Mouse (Mus musculus): Measurements from ENCODE around the gene Sacm1l.

The Sacm1l gene

GRCm38 (mm10) chr9:123509638-123510604, 19.6 kb upstream of the Sacm1l start:
- no peak for DNase-seq

GRCm38 (mm10) chr9:123510926-123511325, 18.6 kb upstream of the Sacm1l start:
- no peak for DNase-seq

GRCm38 (mm10) chr9:123512482-123512881, 17.1 kb upstream of the Sacm1l start:
- no peak for DNase-seq

- no peak for DNase-seq
Measured at GRCm38 (mm10) chr9:123515087-123515486, 14.5 kb upstream of the Sacm1l start.

GRCm38 (mm10) chr9:123516641-123517385, 12.7 kb upstream of the Sacm1l start:
- DNase-seq: no peak

GRCm38 (mm10) chr9:123518969-123519894, 10.3 kb upstream of the Sacm1l start:
- peak; percentile 12 for DNase-seq

GRCm38 (mm10) chr9:123520735-123521134, 8.8 kb upstream of the Sacm1l start:
- DNase-seq: no peak

GRCm38 (mm10) chr9:123523676-123524075, 5.9 kb upstream of the Sacm1l start:
- peak; percentile 63 for DNase-seq

- DNase-seq: peak; percentile 74
Measured at GRCm38 (mm10) chr9:123525095-123525494, 4.5 kb upstream of the Sacm1l start.

GRCm38 (mm10) chr9:123526502-123526901, 3.1 kb upstream of the Sacm1l start:
- no peak for DNase-seq

- DNase-seq: peak; percentile 19
Measured at GRCm38 (mm10) chr9:123528087-123528925, 1.3 kb upstream of the Sacm1l start.

GRCm38 (mm10) chr9:123528926-123529295, 648 bp upstream of the Sacm1l start:
- peak; percentile 64 for DNase-seq

GRCm38 (mm10) chr9:123530158-123530475, 558 bp downstream of the Sacm1l start:
- no peak for DNase-seq

GRCm38 (mm10) chr9:123530566-123531130, 1.1 kb downstream of the Sacm1l start:
- no peak for DNase-seq

GRCm38 (mm10) chr9:123531234-123531633, 1.7 kb downstream of the Sacm1l start:
- no peak for DNase-seq

GRCm38 (mm10) chr9:123536613-123537012, 7.1 kb downstream of the Sacm1l start:
- DNase-seq: no peak

GRCm38 (mm10) chr9:123538189-123538588, 8.6 kb downstream of the Sacm1l start:
- DNase-seq: no peak

GRCm38 (mm10) chr9:123539093-123539492, 9.5 kb downstream of the Sacm1l start:
- DNase-seq: no peak

GRCm38 (mm10) chr9:123539823-123540222, 10.3 kb downstream of the Sacm1l start:
- no peak for DNase-seq

GRCm38 (mm10) chr9:123554599-123554998, 25.0 kb downstream of the Sacm1l start:
- no peak for DNase-seq

Data from liver (tissue).